Mouse (Mus musculus) heart, adult 2 months (tissue): Measurements from ENCODE around the gene Rps6ka2. TPM values are rescaled to one million over a fixed set of nuclear protein-coding genes. Genes with fewer than 3 reads are reported as not detected.

Experiments used
- DNase-seq, 2 experiments: peaks; one replicate each; pipeline ENCODE4 v3.0.0; 2021
- H3K27ac ChIP-seq: fragments of 200-600 bp; 2 replicates; pipeline ENCODE4 v1.8.1; 2022
- H3K27me3 ChIP-seq: fragments of 200-500 bp; 2 replicates; pipeline ENCODE4 v1.6.1; 2012; ENCODE audit warnings: mild to moderate bottlenecking, low read length, inconsistent platforms, mixed read lengths; ENCODE audit not compliant: control insufficient read depth, insufficient read depth
- H3K36me3 ChIP-seq: fragments of 200-500 bp; 2 replicates; pipeline ENCODE4 v1.6.1; 2012; ENCODE audit warnings: low read length, inconsistent platforms; ENCODE audit not compliant: control insufficient read depth, insufficient read depth
- H3K4me1 ChIP-seq: fragments of 200-500 bp; 2 replicates; pipeline ENCODE4 v1.6.1; 2011; ENCODE audit warnings: low read length; ENCODE audit not compliant: control insufficient read depth, insufficient read depth
- H3K4me3 ChIP-seq: fragments of 200-600 bp; 2 replicates; pipeline ENCODE4 v1.8.1; 2022
- H3K79me2 ChIP-seq: fragments of 200-500 bp; replicated peaks from 2 replicates; pipeline ENCODE4 v1.6.1; 2012; ENCODE audit warnings: mild to moderate bottlenecking, inconsistent platforms, low read length, moderate library complexity, mixed read lengths; ENCODE audit not compliant: control insufficient read depth, insufficient read depth
- H3K9ac ChIP-seq: fragments of 200-500 bp; 2 replicates; pipeline ENCODE4 v1.6.1; 2012; ENCODE audit warnings: low read depth, mild to moderate bottlenecking, control low read depth, inconsistent platforms, low read length, mixed read lengths
- CTCF ChIP-seq: fragments of 200-600 bp; IDR thresholded peaks from 2 replicates; pipeline ENCODE4 v1.8.1; 2022; ENCODE audit warnings: antibody characterized with exemption, mild to moderate bottlenecking, moderate library complexity
- EP300 ChIP-seq: fragments of 200-500 bp; IDR thresholded peaks from 2 replicates; pipeline ENCODE4 v1.6.1; 2011; ENCODE audit warnings: low read depth, low read length, control low read depth; ENCODE audit not compliant: insufficient read depth
- POLR2A ChIP-seq: fragments of 200-500 bp; IDR thresholded peaks from 2 replicates; pipeline ENCODE4 v1.6.1; 2011; ENCODE audit warnings: mild to moderate bottlenecking, low read depth, low read length, control low read depth; ENCODE audit not compliant: insufficient read depth
- WGBS: fragments of 180-500 bp; shearing (Covaris S2); methylation state at CpG from one replicate; pipeline ENCODE4 v1.1.7; 2018; 5-methylcytosine and 5-hydroxymethylcytosine counted together
- intact Hi-C: fragments of 180-260 bp; cut with DNase I; formaldehyde crosslinking; loops from one replicate; pipeline ENCODE4 v1.15.1; 2025
- polyA plus RNA-seq: library from polyadenylated mRNA; depleted of rRNA; stranded (reverse); fragments of >200 nt; gene quantifications from 2 replicates; pipeline ENCODE4 v1.2.3, GENCODE M21; 2012
- total RNA-seq, 2 experiments: library from RNA; stranded (reverse); gene quantifications; 2 replicates each; pipeline ENCODE4 v1.2.3; 2021

Gene Rps6ka2
- total and polyA plus RNA-seq, 3 experiments, result 26.4 to 33.7 (median 33.6) TPM

- Histone ChIP-seq H3K4me1 (peaks cover 8% of the 10 kb centered on the region), H3K27me3 (no peaks in the 10 kb centered on the region), H3K9ac (no peak overlapping the region), H3K27ac (no peak overlapping the region), H3K79me2 (no peaks in the 10 kb centered on the region), H3K4me3 (no peak overlapping the region), H3K36me3 (no peaks in the 10 kb centered on the region)
- intact Hi-C loops, result no loop called here
- TF ChIP-seq EP300 (no peak), CTCF (no peak), POLR2A (no peak)
- WGBS, result 99% methylated on average over 7 of the region's 7 CpGs
- DNase-seq, result no peak
Measured at GRCm38 (mm10) chr17:7165524-7165923, 4.4 kb upstream of the Rps6ka2 start.

DNA sequence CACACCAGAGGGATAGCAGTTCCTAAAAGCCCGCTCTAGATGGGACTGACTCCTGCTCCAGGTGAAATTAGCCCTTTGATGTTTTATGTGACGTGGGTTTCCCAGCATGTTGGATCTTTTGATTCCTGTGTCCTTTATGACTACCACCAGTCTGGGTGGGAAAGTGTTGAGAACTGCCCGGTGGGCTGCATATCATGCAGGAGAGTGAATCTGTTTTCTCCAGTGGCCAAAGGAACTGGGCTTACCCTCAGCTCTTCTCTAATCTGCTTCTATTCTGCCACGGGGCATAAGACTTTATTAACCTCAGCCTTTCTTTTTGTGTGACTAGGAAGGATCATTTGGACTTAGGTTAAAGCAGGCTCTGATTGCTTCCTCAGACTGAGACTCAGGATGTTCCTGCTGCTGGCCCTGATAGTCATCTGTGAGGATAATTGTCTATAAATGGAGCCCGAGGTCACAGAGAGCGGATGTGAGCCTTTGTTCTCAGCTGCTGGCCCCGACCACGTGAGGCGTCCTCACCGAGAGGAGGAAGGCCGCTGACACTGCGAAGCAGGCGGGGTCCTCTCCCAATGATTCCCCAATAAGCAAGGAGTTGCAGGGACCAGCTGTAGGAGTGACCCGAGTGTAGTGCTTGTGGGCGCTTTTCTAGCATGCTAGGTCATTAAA is 821 bp upstream of the Rps6ka2 start:
- TF ChIP-seq EP300 (peak; percentile 79; the same call in 1 of the 2 replicates), POLR2A (no peak)
- peak overlapping the region; percentile 49 for H3K4me3 ChIP-seq
- peak overlapping the region; percentile 95 for H3K27ac ChIP-seq
- 11% methylated on average over 15 of the region's 15 CpGs for WGBS
- no peaks in the 10 kb centered on the region for H3K36me3 ChIP-seq
- DNase-seq, result peak in 1 of 2 experiments; percentile 87
- H3K27me3 ChIP-seq, result no peaks in the 10 kb centered on the region
- H3K9ac ChIP-seq, result peak overlapping the region; percentile 23
- H3K79me2 ChIP-seq, result no peaks in the 10 kb centered on the region
- intact Hi-C loops, result no loop called here
- H3K4me1 ChIP-seq, result peaks cover 10% of the 10 kb centered on the region

GRCm38 (mm10) chr17:7170304-7171295 is 685 bp downstream of the Rps6ka2 start:
- intact Hi-C loops, result no loop called here
- Histone ChIP-seq H3K27ac (peak overlapping the region; percentile 61), H3K4me1 (peaks cover 10% of the 10 kb centered on the region), H3K9ac (peak overlapping the region; percentile 80), H3K36me3 (no peaks in the 10 kb centered on the region), H3K27me3 (no peaks in the 10 kb centered on the region), H3K79me2 (0 out of 2 replicates have a peak, but pooled peaks cover 2% of the 10 kb centered on the region), H3K4me3 (peak overlapping the region; percentile 87)
- DNase-seq, result peak in 1 of 2 experiments; percentile 21
- 6% methylated on average over 43 of the region's 43 CpGs for WGBS
- TF ChIP-seq POLR2A (no peak), CTCF (no peak), EP300 (no peak)

- TF ChIP-seq CTCF, result no peak
- no peak for TF ChIP-seq EP300
- TF ChIP-seq POLR2A, result no peak
- no peak overlapping the region for H3K4me3 ChIP-seq
- no peak for DNase-seq
Measured at GRCm38 (mm10) chr17:7173331-7174028, 3.6 kb downstream of the Rps6ka2 start.

GRCm38 (mm10) chr17:7175293-7175692 is 5.4 kb downstream of the Rps6ka2 start:
- intact Hi-C loops, result loop anchor here (5.0 kb wide), 1 partner anchor 92 kb away; no protein-coding TSS in a partner anchor
- no peak for DNase-seq
- no peaks in the 10 kb centered on the region for H3K36me3 ChIP-seq
- H3K27ac ChIP-seq, result peak overlapping the region; percentile 17
- WGBS, result 63% methylated on average over 1 of the region's 1 CpGs
- no peak overlapping the region for H3K9ac ChIP-seq
- peaks cover 2% of the 10 kb centered on the region; the same call in 1 of the 2 replicates for H3K79me2 ChIP-seq
- TF ChIP-seq EP300 (no peak), CTCF (no peak), POLR2A (no peak)
- H3K4me1 ChIP-seq, result peaks cover 19% of the 10 kb centered on the region
- no peaks in the 10 kb centered on the region for H3K27me3 ChIP-seq
- H3K4me3 ChIP-seq, result no peak overlapping the region

More at GRCm38 (mm10) chr17:7173331-7174028, 3.6 kb downstream of the Rps6ka2 start:
- Histone ChIP-seq H3K4me1 (peaks cover 15% of the 10 kb centered on the region), H3K36me3 (no peaks in the 10 kb centered on the region), H3K27me3 (no peaks in the 10 kb centered on the region), H3K9ac (no peak overlapping the region), H3K27ac (no peak overlapping the region), H3K79me2 (0 out of 2 replicates have a peak, but pooled peaks cover 2% of the 10 kb centered on the region)
- WGBS, result 39% methylated on average over 15 of the region's 15 CpGs
- intact Hi-C loops, result no loop called here
